Mouse (Mus musculus) intestine, embryonic 14.5 days (tissue): ENCODE measurements around the gene Snx29. TPM values are rescaled to one million over a fixed set of nuclear protein-coding genes. Genes with fewer than 3 reads are reported as not detected.
"Not testable (repeated sequence)": the region's sequence is repeated elsewhere in the genome, so short reads cannot be mapped to it uniquely, and the experiment has no call there.

ENCODE experiments used
- ATAC-seq: fragments of 200-750 bp; cut with Nextera tagmentation; replicated peaks from 2 replicates; pipeline ENCODE4 v1.8.0; 2017; ENCODE audit warnings: low read depth, moderate number of reproducible peaks, moderate TSS enrichment, moderate library complexity; ENCODE audit not compliant: low FRiP score, low TSS enrichment
- DNase-seq: peaks from one replicate; pipeline ENCODE4 v3.0.0-alpha.2; 2018; ENCODE audit warnings: low spot score
- H3K27ac ChIP-seq: fragments of 300-500 bp; sonication (generic); 2 replicates; pipeline ENCODE4 v1.5.1; 2014; ENCODE audit warnings: low read depth, mild to moderate bottlenecking, control low read depth
- H3K27me3 ChIP-seq: fragments of 300-500 bp; sonication (generic); replicated peaks from 2 replicates; pipeline ENCODE4 v1.6.1; 2014; ENCODE audit warnings: low read length, control low read depth; ENCODE audit not compliant: control insufficient read depth, insufficient read depth
- H3K36me3 ChIP-seq: fragments of 300-500 bp; sonication (generic); 2 replicates; pipeline ENCODE4 v1.6.1; 2014; ENCODE audit warnings: low read length, control low read depth; ENCODE audit not compliant: control insufficient read depth, insufficient read depth
- H3K4me1 ChIP-seq: fragments of 300-500 bp; sonication (generic); replicated peaks from 2 replicates; pipeline ENCODE4 v1.6.1; 2014; ENCODE audit warnings: low read length, control low read depth, mixed read lengths; ENCODE audit not compliant: control insufficient read depth, insufficient read depth
- H3K4me2 ChIP-seq: fragments of 300-500 bp; sonication (generic); 2 replicates; pipeline ENCODE4 v1.6.1; 2014; ENCODE audit warnings: low read length
- H3K4me3 ChIP-seq: fragments of 300-500 bp; sonication (generic); 2 replicates; pipeline ENCODE4 v1.5.1; 2014; ENCODE audit warnings: low read depth, low read length, control low read depth, mixed read lengths
- H3K9ac ChIP-seq: fragments of 300-500 bp; sonication (generic); 2 replicates; pipeline ENCODE4 v1.6.1; 2014; ENCODE audit warnings: mild to moderate bottlenecking, low read length
- H3K9me3 ChIP-seq: fragments of 300-500 bp; sonication (generic); 2 replicates; pipeline ENCODE4 v1.6.1; 2016; ENCODE audit warnings: low read length, control low read depth; ENCODE audit not compliant: control insufficient read depth
- WGBS: fragments of 180-500 bp; shearing (Covaris S2); extraction: QIAGEN DNeasy Blood & Tissue Kit; methylation state at CpG from one replicate; pipeline ENCODE4 v1.1.7; 2014; 5-methylcytosine and 5-hydroxymethylcytosine counted together
- polyA plus RNA-seq: library from polyadenylated mRNA; unstranded; fragments of >200 nt; fragmentation: Nextera tagmentation; extraction: Ambion mirVana; gene quantifications from 2 replicates; pipeline ENCODE4 v1.2.1, GENCODE M21; 2014

Gene Snx29
- polyA plus RNA-seq, 1 experiment from 2014 or later: 6.3 TPM

DNA sequence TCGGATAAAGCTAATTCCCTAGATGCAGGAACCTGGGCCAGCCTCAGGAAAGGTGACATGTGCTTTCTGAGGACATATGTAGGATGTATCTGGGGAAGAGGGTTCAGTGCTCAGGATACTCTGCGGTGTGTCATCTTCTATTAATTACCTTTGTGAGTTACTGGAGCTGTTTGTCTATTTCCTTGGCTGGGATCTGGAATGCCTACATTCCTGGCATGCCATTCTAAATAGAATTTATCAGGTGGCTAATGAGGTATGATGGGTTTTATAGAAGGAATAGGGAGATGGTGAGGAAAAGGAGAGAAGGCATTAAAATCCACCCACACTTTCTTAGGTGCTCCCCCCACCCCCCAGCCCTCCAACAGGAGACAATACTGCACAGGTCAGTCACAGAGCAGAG lies 178.9 kb downstream of the Snx29 start:
- no peak for DNase-seq
- Histone ChIP-seq H3K4me1 (no peaks in the 10 kb centered on the region), H3K4me3 (no peak overlapping the region), H3K4me2 (no peak overlapping the region), H3K36me3 (no peaks in the 10 kb centered on the region), H3K27ac (no peak overlapping the region), H3K27me3 (no peaks in the 10 kb centered on the region), H3K9ac (no peak overlapping the region), H3K9me3 (no peaks in the 10 kb centered on the region)
- no peak for ATAC-seq
- 66% methylated on average over 2 of the region's 2 CpGs for WGBS

DNA sequence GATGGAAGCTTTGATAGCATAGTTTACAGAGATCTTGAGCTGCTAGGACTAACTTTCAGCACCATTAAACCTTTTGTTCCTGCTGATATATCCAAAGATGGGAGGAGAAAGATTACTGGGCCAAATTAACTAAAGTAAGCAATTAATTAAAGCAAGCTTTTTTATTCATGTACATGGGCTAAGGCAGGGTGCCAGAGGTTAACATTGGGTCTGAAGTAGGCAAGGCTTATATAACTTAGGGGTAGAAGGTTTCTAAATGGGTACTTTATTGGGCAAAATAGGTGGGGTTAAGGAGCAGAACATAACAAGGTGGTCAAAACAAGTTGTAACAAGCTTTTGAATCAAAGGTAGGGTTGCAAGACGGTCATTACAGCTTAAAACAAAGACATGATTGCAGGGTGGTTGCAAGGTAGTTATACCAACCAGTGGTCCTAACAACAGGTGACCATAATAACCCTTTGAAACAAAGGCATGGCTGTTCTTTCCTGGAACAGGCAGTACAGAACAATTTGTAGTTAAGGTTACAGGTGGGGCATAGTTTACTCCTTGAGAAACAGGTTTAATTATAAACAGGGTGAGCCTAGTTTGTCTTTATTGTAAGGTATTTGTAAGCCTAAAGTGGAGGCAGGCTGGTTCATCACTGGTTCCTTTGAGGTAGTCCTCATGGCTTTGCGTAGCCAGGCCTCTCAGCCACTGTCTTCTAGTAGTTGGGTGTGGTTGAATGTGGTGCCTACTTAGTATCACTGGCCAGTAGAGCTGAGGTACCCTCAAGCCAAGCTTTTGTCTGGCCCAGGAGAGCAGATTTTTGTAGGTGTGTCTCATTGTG lies 182.2 kb downstream of the Snx29 start:
- Histone ChIP-seq H3K4me2 (no peak overlapping the region), H3K27ac (no peak overlapping the region), H3K36me3 (no peaks in the 10 kb centered on the region), H3K27me3 (no peaks in the 10 kb centered on the region), H3K9me3 (no peaks in the 10 kb centered on the region), H3K4me3 (no peak overlapping the region), H3K4me1 (no peaks in the 10 kb centered on the region), H3K9ac (no peak overlapping the region)
- DNase-seq: no peak
- no peak for ATAC-seq
- 82% methylated on average over 2 of the region's 2 CpGs for WGBS

DNA sequence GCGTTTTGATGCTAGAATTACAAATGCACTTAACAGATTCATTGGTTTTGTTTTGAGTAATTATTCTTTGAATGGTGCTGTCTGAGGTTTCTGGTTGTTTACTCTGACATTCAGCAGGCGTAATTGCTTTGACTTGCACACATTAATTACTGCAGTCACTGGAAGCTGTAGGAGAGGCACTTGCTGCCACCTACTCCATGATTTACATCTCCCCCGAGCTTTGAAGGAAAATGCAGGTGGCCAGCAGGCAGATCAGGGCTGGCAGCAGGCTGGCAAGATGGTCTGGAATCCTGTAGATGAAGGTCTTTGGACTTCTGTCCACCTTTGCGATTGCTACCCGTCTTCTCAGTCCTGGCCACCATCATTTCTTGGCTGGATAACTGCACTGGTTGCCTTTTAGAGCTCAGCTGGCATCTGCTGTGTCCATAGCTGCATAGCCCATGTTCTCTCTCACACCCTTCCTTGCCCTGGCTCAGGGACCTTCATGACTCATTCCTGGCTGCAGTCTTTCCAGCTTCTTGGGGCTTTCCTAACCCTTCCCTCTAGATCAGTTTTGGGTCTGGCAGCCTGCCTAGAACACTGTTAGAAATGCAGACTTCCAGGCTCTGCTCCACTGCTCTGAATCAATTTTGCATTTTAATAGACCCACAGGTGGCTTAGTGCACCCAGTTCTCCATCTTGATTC lies 182.9 kb downstream of the Snx29 start:
- ATAC-seq (no peak), DNase-seq (no peak)
- Histone ChIP-seq H3K4me3 (no peak overlapping the region), H3K27me3 (no peaks in the 10 kb centered on the region), H3K4me2 (no peak overlapping the region), H3K27ac (no peak overlapping the region), H3K9me3 (no peaks in the 10 kb centered on the region), H3K4me1 (no peaks in the 10 kb centered on the region), H3K36me3 (no peaks in the 10 kb centered on the region), H3K9ac (no peak overlapping the region)
- 48% methylated on average over 5 of the region's 5 CpGs for WGBS

DNA sequence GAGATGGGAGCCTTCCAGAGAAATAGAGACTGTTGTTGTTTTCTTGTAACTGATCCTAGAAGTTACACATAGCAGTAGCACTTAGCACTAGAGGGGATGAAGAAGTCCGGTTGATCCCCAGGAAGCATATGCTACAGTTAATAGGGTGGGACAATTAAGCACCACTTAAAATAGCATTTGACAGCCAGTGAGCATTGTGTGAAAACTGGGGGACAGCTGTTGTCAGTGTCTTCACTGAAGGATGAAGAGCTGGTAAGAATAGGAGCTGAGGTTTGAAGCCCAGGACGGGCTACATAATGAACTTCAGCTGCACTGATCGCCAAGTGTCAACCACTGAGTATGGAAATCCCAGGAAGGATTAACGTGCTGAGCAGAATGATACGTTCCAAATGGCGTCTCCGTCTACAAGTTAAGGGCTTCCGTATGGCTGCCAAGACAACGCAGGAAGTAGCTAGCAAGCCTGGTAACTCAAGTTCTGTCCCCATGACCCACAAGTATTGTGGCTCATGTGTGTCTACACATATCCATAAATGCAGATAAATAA lies 184.6 kb downstream of the Snx29 start:
- no peak for DNase-seq
- H3K9me3 ChIP-seq: no peaks in the 10 kb centered on the region
- WGBS: 76% methylated on average over 9 of the region's 9 CpGs
- H3K27ac ChIP-seq: no peak overlapping the region
- no peak overlapping the region for H3K4me2 ChIP-seq
- no peaks in the 10 kb centered on the region for H3K27me3 ChIP-seq
- H3K4me1 ChIP-seq: no peaks in the 10 kb centered on the region
- H3K36me3 ChIP-seq: no peaks in the 10 kb centered on the region
- H3K9ac ChIP-seq: no peak overlapping the region
- ATAC-seq: no peak
- no peak overlapping the region for H3K4me3 ChIP-seq

DNA sequence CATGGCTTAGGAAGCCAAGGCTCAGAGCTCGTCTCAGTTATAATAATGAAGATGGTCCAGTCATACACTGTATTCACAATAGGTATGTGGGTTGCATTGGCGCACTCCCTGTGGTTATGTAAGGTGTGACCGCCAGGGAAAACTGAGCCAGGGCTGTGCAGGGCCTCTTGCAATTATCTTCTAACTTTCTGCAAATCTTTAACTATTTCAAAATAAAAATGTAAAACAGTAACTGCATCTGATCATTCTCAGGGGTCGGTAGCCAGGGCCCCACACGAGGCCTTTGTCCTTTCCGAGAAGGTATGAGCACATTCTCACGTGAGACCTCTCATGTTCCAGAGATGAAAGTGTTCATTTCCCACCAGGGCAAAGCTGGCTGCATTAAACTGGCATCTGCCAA lies 185.6 kb downstream of the Snx29 start:
- Histone ChIP-seq H3K27ac (no peak overlapping the region), H3K4me2 (no peak overlapping the region), H3K4me3 (no peak overlapping the region), H3K4me1 (no peaks in the 10 kb centered on the region), H3K9ac (no peak overlapping the region), H3K9me3 (no peaks in the 10 kb centered on the region), H3K27me3 (no peaks in the 10 kb centered on the region), H3K36me3 (no peaks in the 10 kb centered on the region)
- 85% methylated on average over 7 of the region's 7 CpGs for WGBS
- no peak for ATAC-seq
- DNase-seq: no peak

DNA sequence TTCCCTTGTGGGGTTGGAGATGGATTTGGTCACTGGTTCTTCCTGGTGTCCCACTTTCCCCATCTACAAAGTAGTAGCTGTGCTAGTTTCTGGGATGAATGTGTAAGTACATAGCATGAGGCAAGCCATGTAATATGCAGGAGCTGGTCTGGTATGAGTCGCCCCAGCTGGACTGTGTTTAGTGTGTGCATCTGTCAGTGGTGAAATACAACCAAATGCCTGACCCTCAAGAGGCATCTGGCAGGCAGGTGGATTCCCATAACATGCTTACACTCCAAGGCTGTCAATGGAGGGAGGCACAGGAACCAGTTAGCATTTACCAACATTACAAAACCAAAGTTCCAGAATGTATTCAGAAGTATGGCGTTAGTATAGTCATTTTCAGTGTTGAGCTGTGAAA lies 187.7 kb downstream of the Snx29 start:
- Histone ChIP-seq H3K27me3 (no peaks in the 10 kb centered on the region), H3K4me3 (no peak overlapping the region), H3K9me3 (no peaks in the 10 kb centered on the region), H3K36me3 (no peaks in the 10 kb centered on the region), H3K4me2 (no peak overlapping the region), H3K27ac (no peak overlapping the region), H3K9ac (no peak overlapping the region), H3K4me1 (no peaks in the 10 kb centered on the region)
- WGBS: 77% methylated on average over 2 of the region's 2 CpGs
- DNase-seq (no peak), ATAC-seq (no peak)

DNA sequence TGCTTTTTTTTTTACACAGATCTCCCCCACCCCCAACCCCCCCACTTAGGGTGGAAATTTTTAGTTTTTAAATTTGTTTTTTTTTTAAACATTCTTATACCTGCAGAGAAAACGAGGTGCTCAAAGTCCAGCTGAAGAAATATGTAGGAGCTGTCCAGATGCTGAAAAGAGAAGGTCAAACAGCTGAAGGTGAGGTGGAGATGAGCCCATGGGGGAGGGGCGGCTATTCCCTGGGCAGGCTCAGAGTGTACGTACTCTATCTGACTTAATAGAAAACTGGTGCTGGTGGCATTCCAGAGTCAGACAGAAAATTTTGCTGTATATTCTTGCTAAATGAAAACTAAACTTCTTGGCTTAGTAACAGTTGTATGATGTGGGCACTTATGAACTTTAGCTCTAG lies 188.1 kb downstream of the Snx29 start:
- no peak for ATAC-seq
- no peaks in the 10 kb centered on the region for H3K4me1 ChIP-seq
- H3K4me3 ChIP-seq: no peak overlapping the region
- H3K4me2 ChIP-seq: no peak overlapping the region
- no peak overlapping the region for H3K9ac ChIP-seq
- WGBS: 50% methylated on average over 3 of the region's 3 CpGs
- no peaks in the 10 kb centered on the region for H3K27me3 ChIP-seq
- H3K36me3 ChIP-seq: no peaks in the 10 kb centered on the region
- DNase-seq: no peak
- no peak overlapping the region for H3K27ac ChIP-seq
- no peaks in the 10 kb centered on the region for H3K9me3 ChIP-seq

DNA sequence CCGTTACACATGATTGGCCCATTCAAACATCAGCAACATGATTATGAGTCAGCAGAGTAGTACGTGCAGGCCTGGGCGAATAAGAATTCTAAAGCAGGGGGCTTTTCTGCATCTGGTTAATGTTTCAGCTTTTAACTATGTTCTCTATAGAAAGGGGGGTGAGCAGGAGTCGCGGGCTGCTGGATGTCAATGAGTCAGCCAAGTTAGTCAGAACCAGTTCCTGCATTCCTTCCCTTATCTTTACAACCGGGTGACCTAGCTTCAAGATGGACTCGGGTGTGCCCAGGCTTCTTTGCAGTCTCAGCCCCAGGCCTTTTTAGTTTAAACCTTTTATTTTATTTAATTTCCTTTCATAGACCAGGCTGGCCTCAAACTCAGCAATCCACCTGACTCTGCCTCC lies 189.0 kb downstream of the Snx29 start:
- not testable (repeated sequence) for H3K4me1 ChIP-seq, H3K4me3 ChIP-seq, ATAC-seq, DNase-seq, H3K27ac ChIP-seq, H3K9me3 ChIP-seq, H3K27me3 ChIP-seq, H3K4me2 ChIP-seq, H3K36me3 ChIP-seq, H3K9ac ChIP-seq
- 56% methylated on average over 7 of the region's 7 CpGs for WGBS
